Mouse (Mus musculus): ENCODE data around the gene Brox. TPM values are rescaled to one million over a fixed set of nuclear protein-coding genes. Genes with fewer than 3 reads are reported as not detected.

Brox gene
- total RNA-seq, 2 experiments from 2014 or later = 48.6 to 61.8 TPM

GRCm38 (mm10) chr1:183264145-183265008 is 32.7 kb downstream of the Brox start:
- DNase-seq (ENCODE audit: low spot score in 2 of 2) = no peak
- Histone ChIP-seq H3K4me3 (no peak overlapping the region), H3K27ac (no peak overlapping the region)
- no peak for TF ChIP-seq CTCF (conservative IDR thresholded peaks at IDR 0.05)

GRCm38 (mm10) chr1:183252574-183252973 is 44.5 kb downstream of the Brox start:
- no peak for DNase-seq (ENCODE audit: low spot score in 2 of 2)
- TF ChIP-seq CTCF (conservative IDR thresholded peaks at IDR 0.05) = no peak
- Histone ChIP-seq H3K27ac (no peak overlapping the region), H3K4me3 (no peak overlapping the region)

GRCm38 (mm10) chr1:183251818-183252217 is 45.3 kb downstream of the Brox start:
- H3K27ac ChIP-seq = no peak overlapping the region
- DNase-seq (ENCODE audit: low spot score in 2 of 2) = no peak

GRCm38 (mm10) chr1:183250612-183251011 is 46.5 kb downstream of the Brox start:
- no peak overlapping the region for H3K27ac ChIP-seq
- H3K4me3 ChIP-seq = no peak overlapping the region
- no peak for TF ChIP-seq CTCF (conservative IDR thresholded peaks at IDR 0.05)
- no peak for DNase-seq (ENCODE audit: low spot score in 2 of 2)

More at GRCm38 (mm10) chr1:183251818-183252217, 45.3 kb downstream of the Brox start:
- no peak for TF ChIP-seq CTCF (conservative IDR thresholded peaks at IDR 0.05)
- no peak overlapping the region for H3K4me3 ChIP-seq

- Histone ChIP-seq H3K27ac (no peak overlapping the region), H3K4me3 (no peak overlapping the region)
- DNase-seq (ENCODE audit: low spot score in 2 of 2) = no peak
- no peak for TF ChIP-seq CTCF (conservative IDR thresholded peaks at IDR 0.05)
These were observed 48.9 kb downstream of the Brox start for GRCm38 (mm10) chr1:183248144-183248543.

- Histone ChIP-seq H3K27ac (no peak overlapping the region), H3K4me3 (no peak overlapping the region)
- DNase-seq (ENCODE audit: low spot score in 2 of 2) = no peak
- peak; percentile 40 for TF ChIP-seq CTCF (conservative IDR thresholded peaks at IDR 0.05)
These were observed 53.8 kb downstream of the Brox start for GRCm38 (mm10) chr1:183243293-183243692.

- no peak overlapping the region for H3K27ac ChIP-seq
- TF ChIP-seq CTCF (conservative IDR thresholded peaks at IDR 0.05) = peak; percentile 95
- no peak overlapping the region for H3K4me3 ChIP-seq
- peak; percentile 36 to 46 for DNase-seq (ENCODE audit: low spot score in 2 of 2)
These were observed 59.2 kb downstream of the Brox start for GRCm38 (mm10) chr1:183237901-183238300.

GRCm38 (mm10) chr1:183236460-183236859 is 60.6 kb downstream of the Brox start:
- DNase-seq (ENCODE audit: low spot score in 2 of 2) = no peak
- no peak overlapping the region for H3K27ac ChIP-seq
- no peak overlapping the region for H3K4me3 ChIP-seq
- no peak for TF ChIP-seq CTCF (conservative IDR thresholded peaks at IDR 0.05)

- no peak for DNase-seq (ENCODE audit: low spot score in 2 of 2)
- H3K27ac ChIP-seq = no peak overlapping the region
- no peak for TF ChIP-seq CTCF (conservative IDR thresholded peaks at IDR 0.05)
- H3K4me3 ChIP-seq = no peak overlapping the region
These were observed 63.3 kb downstream of the Brox start for GRCm38 (mm10) chr1:183233679-183234174.

GRCm38 (mm10) chr1:183232985-183233678 is 63.9 kb downstream of the Brox start:
- no peak overlapping the region for H3K27ac ChIP-seq
- no peak for DNase-seq (ENCODE audit: low spot score in 2 of 2)
- no peak overlapping the region for H3K4me3 ChIP-seq
- TF ChIP-seq CTCF (conservative IDR thresholded peaks at IDR 0.05) = no peak

GRCm38 (mm10) chr1:183227469-183227868 is 69.6 kb downstream of the Brox start:
- DNase-seq (ENCODE audit: low spot score in 2 of 2) = no peak
- Histone ChIP-seq H3K27ac (no peak overlapping the region), H3K4me3 (no peak overlapping the region)
- no peak for TF ChIP-seq CTCF (conservative IDR thresholded peaks at IDR 0.05)

Other genes starting within 250 kb of the Brox start
- gene Disp1, start 75.7 kb downstream of the Brox start, total RNA-seq (2021) = 1 to 10 TPM; 4.6 to 5.8 TPM
- 10 to 100 TPM; 47.8 to 47.9 TPM for gene Aida, start 679 bp downstream of the Brox start, total RNA-seq (2021)
- gene Mia3, start 72.3 kb upstream of the Brox start, total RNA-seq (2021) = 100 to 1,000 TPM; 221 to 224 TPM
- 10 to 100 TPM; 19.3 to 20.5 TPM for gene Taf1a, start 91.7 kb upstream of the Brox start, total RNA-seq (2021)
- gene Hhipl2, start 120.9 kb upstream of the Brox start, total RNA-seq (2021) = under 1 TPM; 0.33 to 0.39 TPM